Mouse (Mus musculus): ENCODE measurements around the gene Wnt6.

GRCm38 (mm10) chr1:74750683-74751082, 21.0 kb upstream of the Wnt6 start:
- TF ChIP-seq CHD2 (IDR thresholded peaks at IDR 0.05; ENCODE audit: low read depth, low read length): no peak
- TF ChIP-seq MAFK (IDR thresholded peaks at IDR 0.05; ENCODE audit: insufficient read depth, low read depth, low read length): no peak
- no peak for TF ChIP-seq ZNF384 (IDR thresholded peaks at IDR 0.05; ENCODE audit: low read depth, low read length)

All from ES-E14 (cell line).